In genomic region chr16:86448478-86449160, GRCm38 (mm10) we compare ENCODE assay signal across 13 mouse cellular contexts.
"Had no signal": no experiment of that assay in that cellular context is flagged by ENCODE, and none has a peak within 500 bp of the region (broad histone marks: within the 10 kb centered on the region; RNA-seq: fewer than 3 reads in every experiment).

No protein-coding gene starts in this region.

- DNase-seq: kidney, adult 18-20 months; kidney, postnatal 4 days; left cerebral cortex, postnatal 4 days; right cerebral cortex, adult 18-20 months; right cerebral cortex, postnatal 25 days; thymus, postnatal 36 days had no signal

- H3K9ac ChIP-seq: intestine, embryonic 15.5 days; limb, embryonic 15.5 days; liver, embryonic 12.5 days; neural tube, embryonic 15.5 days had no signal

- H3K27ac ChIP-seq: intestine, embryonic 15.5 days; kidney, postnatal 0 days; layer of hippocampus, adult 2 months; limb, embryonic 15.5 days; liver, embryonic 12.5 days; neural tube, embryonic 15.5 days had no signal

- H3K9me3 ChIP-seq: intestine, embryonic 15.5 days; limb, embryonic 15.5 days; liver, embryonic 12.5 days; neural tube, embryonic 15.5 days had no signal

- H3K4me2 ChIP-seq: intestine, embryonic 15.5 days; limb, embryonic 15.5 days; liver, embryonic 12.5 days; neural tube, embryonic 15.5 days had no signal

- H3K4me1 ChIP-seq: intestine, embryonic 15.5 days; limb, embryonic 15.5 days; liver, embryonic 12.5 days; neural tube, embryonic 15.5 days had no signal

- H3K27me3 ChIP-seq: intestine, embryonic 15.5 days; limb, embryonic 15.5 days; liver, embryonic 12.5 days; neural tube, embryonic 15.5 days had no signal

- H3K4me3 ChIP-seq: intestine, embryonic 15.5 days; layer of hippocampus, adult 2 months; limb, embryonic 15.5 days; liver, embryonic 12.5 days; myocyte; neural tube, embryonic 15.5 days had no signal

- ATAC-seq: intestine, embryonic 15.5 days; liver, embryonic 12.5 days had no signal

- H3K36me3 ChIP-seq: intestine, embryonic 15.5 days; limb, embryonic 15.5 days; liver, embryonic 12.5 days; neural tube, embryonic 15.5 days had no signal
